Mouse (Mus musculus) stomach, postnatal 0 days (tissue): ENCODE results near the gene Rbm33.

Experiments
- CTCF ChIP-seq: IDR thresholded peaks from 2 replicates; pipeline ENCODE4 v1.5.1; 2016; ENCODE audit warnings: antibody characterized with exemption, low read depth, mild to moderate bottlenecking, moderate library complexity
- EP300 ChIP-seq: optimal IDR thresholded peaks from 2 replicates; pipeline ENCODE3; 2016; ENCODE audit warnings: antibody characterized with exemption

DNA sequence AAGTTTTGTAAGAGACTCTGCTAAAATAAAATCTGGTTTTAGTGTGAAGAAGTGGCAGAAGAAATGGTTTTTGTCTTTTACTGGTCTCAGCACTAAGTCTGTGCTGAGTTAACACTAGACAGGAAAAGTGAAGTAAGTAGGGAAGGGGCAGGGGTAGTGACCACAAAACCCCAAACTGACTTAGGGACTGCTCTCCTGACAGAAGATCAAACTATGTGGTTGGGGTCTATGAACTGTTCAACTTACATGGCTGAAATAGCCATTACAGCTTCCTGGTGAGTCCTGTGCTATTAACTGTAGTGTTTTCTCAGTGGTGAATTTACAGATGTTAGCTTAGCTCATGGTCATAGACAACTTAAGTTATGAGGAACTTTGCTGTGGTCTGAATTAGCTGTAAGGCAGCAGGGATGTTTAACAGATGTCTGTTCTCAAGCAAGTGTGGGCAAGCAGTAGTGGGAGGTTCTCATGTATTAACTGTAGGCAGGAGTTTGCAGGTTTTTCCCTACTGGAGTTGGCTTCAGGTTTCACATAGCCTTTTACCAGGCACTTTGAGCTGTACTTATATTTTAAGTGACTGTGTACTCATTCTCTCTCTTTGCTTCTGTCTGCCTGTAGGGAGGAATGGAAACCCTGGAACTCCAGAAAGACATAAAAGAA is 35.1 kb downstream of the Rbm33 start:
- TF ChIP-seq CTCF = no peak
- TF ChIP-seq EP300 = no peak
